Mouse (Mus musculus) bone marrow macrophage, adult 2 months (primary cell): ENCODE results near the gene 1700023F06Rik.
"Not testable (repeated sequence)": the region's sequence is repeated elsewhere in the genome, so short reads cannot be mapped to it uniquely, and the experiment has no call there.

Source experiments
- CTCF ChIP-seq: IDR thresholded peaks from 2 replicates; pipeline ENCODE4 v1.5.1; 2012; ENCODE audit warnings: low read depth, mild to moderate bottlenecking, low read length, moderate library complexity
- POLR2A ChIP-seq: IDR thresholded peaks from 2 replicates; pipeline ENCODE4 v1.6.1; 2012; ENCODE audit warnings: mild to moderate bottlenecking, low read depth, low read length, borderline replicate concordance

GRCm38 (mm10) chr11:103222718-103223117, 14.4 kb upstream of the 1700023F06Rik start:
- not testable (repeated sequence) for TF ChIP-seq POLR2A, CTCF
